Mouse (Mus musculus): ENCODE measurements around the gene Ston2.

Ston2 gene

DNA sequence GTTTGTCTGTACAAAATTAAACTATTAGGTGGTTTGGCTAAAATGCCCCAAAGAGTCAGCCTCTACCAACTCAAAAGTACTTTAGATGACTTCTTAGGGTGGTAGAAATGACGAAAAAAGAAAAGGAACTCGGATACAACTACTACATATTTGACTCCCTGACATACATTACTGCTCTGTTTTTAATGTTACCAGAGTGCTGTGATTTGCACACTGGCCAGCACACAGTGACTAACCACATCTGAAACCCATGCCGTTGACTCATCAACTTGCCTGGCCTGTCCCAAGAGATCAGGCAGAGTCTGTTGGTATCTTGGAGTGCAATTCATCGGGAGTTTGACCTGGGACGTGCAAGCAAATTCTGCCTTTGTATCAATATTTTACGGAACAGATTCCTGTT, 197.5 kb downstream of the Ston2 start:
- DNase-seq (ENCODE audit: low read depth, low spot score): peak; percentile 50

DNA sequence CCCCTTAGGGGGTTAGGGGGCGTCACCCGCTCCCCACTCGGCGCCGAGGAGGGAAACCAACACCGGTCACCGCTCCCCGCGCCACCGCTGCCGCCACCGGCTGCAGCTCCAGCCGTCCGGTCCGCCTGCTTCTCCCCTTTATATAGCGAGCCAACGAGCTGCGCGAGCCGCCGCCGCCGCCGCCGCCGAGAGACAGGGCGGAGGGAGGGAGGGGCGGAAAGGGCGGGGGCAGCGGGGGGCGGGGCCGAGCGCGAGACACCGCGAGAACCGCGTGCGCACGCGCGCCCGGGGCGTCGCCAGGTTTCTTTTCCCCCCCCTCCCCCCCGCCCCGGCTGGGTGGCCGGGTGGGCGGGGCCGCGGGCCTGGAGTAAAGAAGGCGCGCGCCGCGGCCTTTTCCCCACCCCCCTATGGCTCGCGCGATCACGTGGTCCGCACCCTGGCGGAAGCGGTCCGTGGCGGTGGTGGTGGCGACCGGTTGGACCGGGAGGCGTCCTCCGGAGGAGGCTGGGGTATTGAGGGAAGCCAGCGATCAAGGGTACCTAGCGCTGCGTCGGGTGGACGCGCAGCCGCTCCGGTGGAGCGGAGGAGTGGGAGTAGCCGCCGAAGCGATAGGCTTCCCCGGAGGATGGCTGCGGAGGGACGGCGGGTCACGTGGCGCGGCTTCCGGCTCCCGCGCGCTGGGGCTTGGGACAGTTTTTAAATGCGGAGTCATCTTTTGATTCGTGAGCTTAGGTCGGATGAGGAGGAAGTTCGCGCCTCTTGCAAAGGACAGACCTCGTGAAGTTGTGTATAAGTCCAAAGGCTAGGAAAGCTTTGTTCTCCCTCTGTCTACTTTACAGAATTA, 198.1 kb downstream of the Ston2 start, which contains the start of gene Gtf2a1:
Gene Gtf2a1, minus strand, starts transcription at position 641 of the 844 bp plus-strand sequence.
- peak; percentile 97 for DNase-seq (ENCODE audit: low read depth, low spot score)

DNA sequence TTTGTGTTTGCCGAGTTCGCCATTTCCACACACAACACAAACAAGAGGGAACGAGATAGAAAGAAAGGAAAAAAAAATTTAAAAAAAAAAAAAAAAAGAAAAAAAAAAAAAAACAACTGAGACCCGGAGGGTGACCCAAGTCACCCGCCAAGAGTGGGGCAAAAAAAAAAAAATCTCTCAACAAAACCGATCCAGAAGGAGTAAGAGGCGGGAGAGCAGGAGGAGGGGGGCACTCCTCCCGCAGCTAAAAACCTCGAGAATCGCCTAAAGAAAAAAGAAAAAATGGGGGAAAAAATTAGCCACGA, 198.7 kb downstream of the Ston2 start:
- no peak for DNase-seq (ENCODE audit: low read depth, low spot score)

DNA sequence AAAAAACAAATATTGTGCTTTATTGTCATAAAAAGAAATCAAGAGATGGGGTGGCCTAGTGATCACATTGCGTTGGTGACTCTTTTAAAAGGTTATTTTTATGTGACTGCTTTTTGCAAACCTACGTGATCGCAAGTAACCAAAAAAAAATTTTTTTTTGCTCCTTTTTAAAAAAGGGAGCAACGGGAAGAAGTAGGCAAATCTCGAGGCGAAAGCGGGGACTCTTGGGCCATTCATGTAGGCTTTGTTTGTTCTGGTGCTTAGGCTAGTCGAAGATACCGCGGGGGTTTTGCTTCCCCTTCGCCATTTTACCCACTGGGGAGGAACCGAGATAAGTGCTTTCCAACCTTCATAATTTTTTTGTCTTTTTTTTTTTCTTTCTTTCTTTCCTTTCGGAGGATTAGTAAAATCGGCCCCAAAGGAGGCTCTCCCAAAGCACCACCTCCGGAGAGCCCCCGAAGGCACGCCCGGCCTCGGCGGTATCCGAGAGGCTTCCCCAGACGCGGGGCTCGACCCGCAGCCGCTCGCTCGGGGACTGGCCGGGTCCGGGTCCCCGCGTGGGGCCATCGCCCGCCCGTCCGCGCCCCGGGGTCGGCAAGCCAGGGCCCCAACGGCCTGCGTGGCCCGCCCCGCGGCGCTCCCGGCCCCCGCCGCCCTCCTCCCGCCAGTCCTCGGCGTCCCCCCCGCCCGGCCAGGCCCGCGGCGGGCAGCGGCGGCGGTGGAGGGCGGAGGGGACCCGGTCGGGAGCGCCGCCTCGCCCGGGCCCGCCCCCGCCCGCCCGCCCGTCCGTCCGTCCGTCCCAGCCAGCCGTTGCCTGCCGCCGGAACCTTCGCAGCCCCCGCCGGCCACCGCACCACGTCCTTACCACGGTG, 199.3 kb downstream of the Ston2 start:
- DNase-seq (ENCODE audit: low read depth, low spot score): peak; percentile 54

DNA sequence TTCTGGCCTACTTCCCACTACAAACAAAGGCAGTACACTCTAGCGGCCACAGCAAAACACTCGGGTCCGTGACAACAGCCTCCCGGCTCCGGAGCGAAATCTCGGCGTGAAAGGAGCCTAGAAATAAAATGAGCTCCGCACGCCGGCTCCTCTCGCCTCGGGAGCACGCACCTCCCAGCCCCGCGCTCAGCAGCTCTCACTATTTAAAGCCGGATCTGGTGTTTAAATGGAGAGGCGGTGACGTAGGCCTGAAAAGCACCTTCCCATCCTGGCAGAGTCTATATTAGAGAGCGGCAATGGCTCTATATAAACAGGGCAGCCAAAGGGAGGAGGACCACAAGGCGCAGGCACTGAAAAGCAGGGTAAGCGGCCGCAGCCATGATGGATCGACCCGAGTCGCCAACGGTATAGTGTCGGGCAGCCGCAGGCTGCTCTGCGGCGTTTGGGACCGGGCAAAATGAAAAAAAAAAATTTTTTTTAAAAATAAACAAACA, 200.0 kb downstream of the Ston2 start:
- peak; percentile 96 for DNase-seq (ENCODE audit: low read depth, low spot score)

DNA sequence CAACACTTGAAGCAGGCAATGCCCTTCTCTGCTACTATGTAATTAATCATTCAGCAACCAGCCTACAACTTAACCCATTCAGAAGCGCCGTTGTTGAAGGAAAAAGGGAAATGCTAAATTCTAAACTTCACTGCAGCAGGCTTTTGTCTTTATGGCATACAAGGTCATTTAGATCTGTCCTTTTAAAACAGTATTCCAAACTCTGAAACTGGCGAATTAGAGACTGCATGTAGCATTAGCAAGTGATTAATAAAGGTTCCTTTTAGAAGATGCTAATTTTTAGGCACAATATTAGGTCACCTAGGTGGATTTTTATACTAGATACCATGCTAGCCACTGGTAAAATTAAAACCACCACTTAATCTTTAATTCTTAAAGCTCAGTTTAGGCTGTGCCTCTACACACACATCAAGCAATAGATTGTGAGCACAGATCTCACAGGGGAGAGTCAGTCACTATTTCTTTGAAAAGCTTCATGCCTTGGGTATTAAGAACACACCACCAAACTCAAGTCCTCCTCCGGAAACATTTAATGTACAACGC, 200.6 kb downstream of the Ston2 start:
- no peak for DNase-seq (ENCODE audit: low read depth, low spot score)

DNA sequence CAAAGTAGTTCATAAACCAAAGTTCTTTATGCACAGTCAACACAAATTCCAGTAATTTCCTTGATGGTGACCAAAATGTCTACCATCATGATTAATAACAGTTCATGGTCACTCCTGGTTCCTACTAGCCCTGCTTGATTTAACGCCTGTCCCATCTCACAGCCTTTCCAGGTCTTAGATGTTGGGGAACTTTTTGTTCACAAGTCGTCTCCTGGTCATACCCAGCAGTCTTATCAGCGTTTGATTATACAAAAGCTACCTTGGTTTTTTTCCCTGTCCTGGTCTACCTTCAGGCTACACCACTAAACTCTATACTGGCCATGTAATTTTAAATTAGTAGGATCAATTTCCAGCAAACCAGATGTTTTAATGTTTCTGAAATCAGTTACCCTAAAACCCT, 201.1 kb downstream of the Ston2 start:
- no peak for DNase-seq (ENCODE audit: low read depth, low spot score)

DNA sequence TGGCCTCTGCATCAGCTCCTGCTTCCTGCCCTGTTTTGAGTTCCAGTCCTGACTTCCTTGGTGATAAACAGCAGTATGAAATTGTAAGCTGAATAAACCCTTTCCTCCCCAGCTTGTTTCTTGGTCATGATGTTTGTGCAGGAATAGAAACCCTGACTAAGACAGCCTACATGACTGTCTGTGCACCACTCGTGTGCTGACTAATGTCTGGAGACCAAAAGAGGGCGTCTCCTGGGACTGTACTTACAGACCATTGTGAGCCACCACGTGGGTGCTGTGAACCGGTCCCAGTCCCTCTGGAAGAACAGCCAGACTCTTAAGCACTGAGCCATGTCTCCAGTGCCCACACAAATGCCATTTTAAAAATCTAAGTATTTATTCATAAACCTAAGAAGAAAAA, 202.4 kb downstream of the Ston2 start:
- DNase-seq (ENCODE audit: low read depth, low spot score): peak; percentile 38

DNA sequence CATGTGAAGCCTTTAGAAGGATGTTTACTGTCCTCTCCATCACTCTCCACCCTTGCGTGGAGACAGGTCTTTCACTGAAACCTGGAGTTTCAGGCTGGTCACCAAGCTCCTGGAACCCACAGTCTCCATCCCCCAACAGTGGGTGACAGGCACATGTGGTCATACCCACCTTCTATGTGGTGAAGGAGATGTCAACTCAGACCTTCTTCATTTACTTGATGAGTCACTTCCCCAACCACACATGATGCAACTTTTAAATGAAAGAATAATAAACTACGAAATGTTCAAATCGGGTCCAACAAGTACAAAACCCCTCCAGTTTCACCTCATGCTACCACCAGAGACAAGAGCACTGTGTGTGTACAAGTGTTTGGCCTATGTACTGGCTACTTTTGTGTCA, 203.0 kb downstream of the Ston2 start:
- DNase-seq (ENCODE audit: low read depth, low spot score): no peak

DNA sequence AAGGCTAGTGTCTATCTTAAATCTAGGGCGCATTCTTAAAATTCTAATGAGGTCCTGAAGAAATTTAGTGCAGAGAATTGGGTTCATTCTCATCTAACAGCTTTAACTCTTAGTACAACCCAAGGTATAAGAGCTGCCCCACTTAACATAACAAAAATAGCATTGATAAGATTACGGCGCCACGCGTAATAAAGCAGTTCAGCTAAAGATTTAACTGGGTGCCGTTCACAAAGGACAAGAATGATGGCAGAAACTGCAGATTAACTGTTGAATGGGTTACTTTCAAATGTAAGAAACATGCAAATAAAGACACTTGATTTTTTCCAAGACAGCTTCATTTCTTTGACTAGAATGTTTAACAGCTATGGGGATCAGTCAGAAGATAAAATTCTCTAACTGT, 204.8 kb downstream of the Ston2 start:
- DNase-seq (ENCODE audit: low read depth, low spot score): peak; percentile 79

All from ZHBTc4 (cell line).